8 mouse cellular contexts compared by ENCODE assay signal in genomic region chr3:107094028-107094427, GRCm38 (mm10). TPM values are rescaled to one million over a fixed set of nuclear protein-coding genes. Genes with fewer than 3 reads are reported as not detected.
DNase-seq lines count a peak whose midpoint lies in the region; TF ChIP-seq lines count a peak whose summit lies in the region.

No protein-coding gene starts in this region.

- H3K27ac ChIP-seq in left cerebral cortex, adult 2 months: 0 out of 2 replicates have a peak overlapping the region, but pooled peaks have one; percentile 10

- intact Hi-C loops in left cerebral cortex, adult 2 months (cut with DNase I): loop anchor here (1.0 to 5.0 kb wide), 4 partner anchors 55 to 183 kb away; partner anchors contain the start of gene Lamtor5
- intact Hi-C loops in heart, postnatal 14 days (cut with DNase I): loop anchor here (1.0 to 5.0 kb wide), 3 partner anchors 55 to 373 kb away; no protein-coding TSS in a partner anchor
- intact Hi-C loops in left cerebral cortex, postnatal 14 days (cut with DNase I): loop anchor here (1.0 to 10.0 kb wide), 3 partner anchors 55 to 181 kb away; partner anchors contain the start of gene Lamtor5

- no peak overlapping the region for H3K4me3 ChIP-seq in left cerebral cortex, adult 2 months

- DNase-seq in left cerebral cortex, adult 2 months (ENCODE audit: extremely low spot score in 1 of 2, low spot score in 2 of 2): peak; percentile 51 to 56
- no peak for DNase-seq in left cerebral cortex, adult 8-10 months (ENCODE audit: low spot score in 2 of 2)
- peak; percentile 41 for DNase-seq in Muller cell, postnatal 12 days (ENCODE audit: inconsistent ontology term)
- DNase-seq in cerebellum, adult 9-10 months: peak; percentile 88
- peak; percentile 40 to 64 for DNase-seq in heart, postnatal 14 days
- peak; percentile 61 to 76 for DNase-seq in left cerebral cortex, postnatal 14 days (ENCODE audit: low spot score in 2 of 2)
- DNase-seq in natural killer cell, adult 2 months (ENCODE audit: low spot score in 2 of 2): peak; percentile 24 to 51
- no peak for DNase-seq in yolk sac, embryonic 10.5 days (ENCODE audit: low spot score)

- peak; percentile 90 for TF ChIP-seq CTCF in left cerebral cortex, adult 2 months (IDR thresholded peaks at IDR 0.05)

RNA-seq across cellular contexts. Expression of gene Kcna2, which starts 6.9 kb away (rescaled TPM):
- 100 to 1,000 TPM; 156 to 162 TPM for total RNA-seq in left cerebral cortex, adult 2 months (2021)
- total RNA-seq in left cerebral cortex, adult 8-10 months (2022): 100 to 1,000 TPM; 121 to 161 (median 143) TPM
- total RNA-seq in heart, postnatal 14 days (2021): 1 to 10 TPM in 1 of 2 experiments, under 1 TPM in 1; 0.85 to 1.2 TPM
- 100 to 1,000 TPM in 1 of 2 experiments, 10 to 100 TPM in 1; 97.4 to 107 TPM for total RNA-seq in left cerebral cortex, postnatal 14 days (2021)

RNA-seq across cellular contexts. Expression of gene Kcna3, which starts 58.1 kb away (rescaled TPM):
- total RNA-seq in left cerebral cortex, adult 2 months (2021): 10 to 100 TPM; 34.9 to 35.3 TPM
- 10 to 100 TPM; 26.9 to 31.1 (median 27.7) TPM for total RNA-seq in left cerebral cortex, adult 8-10 months (2022)
- 1 to 10 TPM in 1 of 2 experiments, under 1 TPM in 1; 0.38 to 2.6 TPM for total RNA-seq in heart, postnatal 14 days (2021)
- total RNA-seq in left cerebral cortex, postnatal 14 days (2021): 10 to 100 TPM; 28.5 to 28.6 TPM

Comparison
In these comparisons a context has a peak if more than half of its experiments do, and no peak if none do; other contexts are left out.
1. DNase-seq: peak in left cerebral cortex, adult 2 months (2 of 2), Muller cell, postnatal 12 days (single experiment), cerebellum, adult 9-10 months (single experiment), heart, postnatal 14 days (2 of 2), left cerebral cortex, postnatal 14 days (2 of 2) and natural killer cell, adult 2 months (2 of 2); none in left cerebral cortex, adult 8-10 months (0 of 2) and yolk sac, embryonic 10.5 days (single experiment).
2. RNA of gene Kcna2, which starts 6.9 kb away (total RNA-seq): 156 to 162 TPM in left cerebral cortex, adult 2 months, 121 to 161 TPM in left cerebral cortex, adult 8-10 months and 97.4 to 107 TPM in left cerebral cortex, postnatal 14 days; 0.85 to 1.2 TPM in heart, postnatal 14 days; every median in the first group is over 10 times any median in the second.
3. RNA of gene Kcna3, which starts 58.1 kb away (total RNA-seq): 34.9 to 35.3 TPM in left cerebral cortex, adult 2 months, 28.5 to 28.6 TPM in left cerebral cortex, postnatal 14 days and 26.9 to 31.1 TPM in left cerebral cortex, adult 8-10 months; 0.38 to 2.6 TPM in heart, postnatal 14 days; every median in the first group is over 4 times any median in the second.